Mouse (Mus musculus): ENCODE measurements at regions not wholly inside any gene's neighbourhood (a gene's known extent, or its start where the extent isn't known, plus 50 kb on each side); places are given as distances from the start of the nearest gene placed in this dataset.

- H3K36me3 ChIP-seq, result no peaks in the 10 kb centered on the region
- no peaks in the 10 kb centered on the region for H3K4me1 ChIP-seq (replicated peaks)
- WGBS, result 72% methylated on average over 3 of the region's 3 CpGs
- no peak overlapping the region for H3K27ac ChIP-seq
- DNase-seq (ENCODE audit: low spot score), result no peak
- H3K27me3 ChIP-seq (ENCODE audit: insufficient read depth, poor library complexity, severe bottlenecking), result no peaks in the 10 kb centered on the region
- H3K9me3 ChIP-seq, result no peaks in the 10 kb centered on the region
- H3K4me3 ChIP-seq, result no peak overlapping the region
These were observed 78.7 kb upstream of the Ntf3 start for GRCm38 (mm10) chr6:126245431-126245830.

GRCm38 (mm10) chr6:126242299-126242698, 75.6 kb upstream of the Ntf3 start:
- no peaks in the 10 kb centered on the region for H3K9me3 ChIP-seq
- no peak for DNase-seq (ENCODE audit: low spot score)
- no peaks in the 10 kb centered on the region for H3K27me3 ChIP-seq (ENCODE audit: insufficient read depth, poor library complexity, severe bottlenecking)
- H3K36me3 ChIP-seq, result no peaks in the 10 kb centered on the region
- H3K4me3 ChIP-seq, result no peak overlapping the region
- H3K27ac ChIP-seq, result no peak overlapping the region
- 89% methylated on average over 2 of the region's 2 CpGs for WGBS
- no peaks in the 10 kb centered on the region for H3K4me1 ChIP-seq (replicated peaks)

GRCm38 (mm10) chr6:126240256-126240655, 73.5 kb upstream of the Ntf3 start:
- Histone ChIP-seq H3K4me1 (replicated peaks) (no peaks in the 10 kb centered on the region), H3K27me3 (ENCODE audit: insufficient read depth, poor library complexity, severe bottlenecking) (no peaks in the 10 kb centered on the region), H3K27ac (no peak overlapping the region), H3K9me3 (no peaks in the 10 kb centered on the region), H3K4me3 (no peak overlapping the region), H3K36me3 (no peaks in the 10 kb centered on the region)
- 38% methylated on average over 1 of the region's 1 CpGs for WGBS
- no peak for DNase-seq (ENCODE audit: low spot score)

Data from hindbrain, embryonic 10.5 days (tissue).